Mouse (Mus musculus): ENCODE results near the gene Gm17727. TPM values are rescaled to one million over a fixed set of nuclear protein-coding genes. Genes with fewer than 3 reads are reported as not detected.

Gm17727 gene
- polyA plus RNA-seq (2017; shearing (Covaris generic)) = not detected

GRCm38 (mm10) chr9:35778009-35778408, at the start of gene Gm17727:
Gene Gm17727 (minus strand): TSS chr9:35778109.

DNA sequence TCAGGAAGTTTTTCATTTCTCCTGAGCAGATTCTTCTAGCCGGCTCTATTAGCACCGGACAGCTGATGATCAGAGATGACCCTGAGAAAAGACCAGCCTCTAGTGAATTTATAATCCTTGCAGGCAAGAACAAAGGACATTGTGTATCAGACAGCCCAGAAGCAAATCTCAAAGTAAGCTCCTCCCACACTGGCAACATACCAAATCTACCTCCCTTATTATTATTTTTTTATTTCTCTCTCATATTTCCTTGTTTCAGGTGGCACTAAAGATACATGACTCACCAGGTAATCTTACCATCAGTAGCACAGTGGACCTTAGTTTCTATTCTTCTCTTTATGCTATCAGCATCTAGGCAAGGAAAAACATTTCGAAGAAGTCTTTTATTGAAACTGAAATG, 12.1 kb upstream of the Gm17727 start, which contains the start of the genes Gm27235 and D730048I06Rik:
Gene Gm27235, minus strand, starts transcription at position 101 of the 400 bp plus-strand sequence.
Gene D730048I06Rik, minus strand, starts transcription at position 112 of the 400 bp plus-strand sequence.

GRCm38 (mm10) chr9:35740749-35741148, 37.2 kb downstream of the Gm17727 start, which contains the start of gene Gm17677:
Gene Gm17677 (plus strand): TSS chr9:35741049.

Other genes with a start within 250 kb of the Gm17727 start
- gene Ddx25, start 219.6 kb downstream of the Gm17727 start, polyA plus RNA-seq (2017; shearing (Covaris generic)) = 0.10 TPM
- 41.1 TPM for gene Pus3, start 219.5 kb downstream of the Gm17727 start, polyA plus RNA-seq (2017; shearing (Covaris generic))
- not detected for gene Pate2, start 207.8 kb downstream of the Gm17727 start, polyA plus RNA-seq (2017; shearing (Covaris generic))
- gene Hyls1, start 207.7 kb downstream of the Gm17727 start, polyA plus RNA-seq (2017; shearing (Covaris generic)) = 11.0 TPM
- not detected for gene Pate4, start 166.2 kb downstream of the Gm17727 start, polyA plus RNA-seq (2017; shearing (Covaris generic))
- gene Pate3, start 129.9 kb downstream of the Gm17727 start, polyA plus RNA-seq (2017; shearing (Covaris generic)) = not detected
- gene Pate1, start 90.7 kb downstream of the Gm17727 start, polyA plus RNA-seq (2017; shearing (Covaris generic)) = not detected
- gene Gm17677, start 37.1 kb downstream of the Gm17727 start, polyA plus RNA-seq (2017; shearing (Covaris generic)) = not detected
- not detected for gene Gm27235, start 12.0 kb upstream of the Gm17727 start, polyA plus RNA-seq (2017; shearing (Covaris generic))
- not detected for gene D730048I06Rik, start 12.0 kb upstream of the Gm17727 start, polyA plus RNA-seq (2017; shearing (Covaris generic))
- gene 9230110F15Rik, start 66.0 kb upstream of the Gm17727 start, polyA plus RNA-seq (2017; shearing (Covaris generic)) = not detected
- not detected for gene 9230113P08Rik, start 130.3 kb upstream of the Gm17727 start, polyA plus RNA-seq (2017; shearing (Covaris generic))